Mouse (Mus musculus): ENCODE data around the gene Olfr976.
"Not testable (repeated sequence)": the region's sequence is repeated elsewhere in the genome, so short reads cannot be mapped to it uniquely, and the experiment has no call there.

Gene Olfr976

DNA sequence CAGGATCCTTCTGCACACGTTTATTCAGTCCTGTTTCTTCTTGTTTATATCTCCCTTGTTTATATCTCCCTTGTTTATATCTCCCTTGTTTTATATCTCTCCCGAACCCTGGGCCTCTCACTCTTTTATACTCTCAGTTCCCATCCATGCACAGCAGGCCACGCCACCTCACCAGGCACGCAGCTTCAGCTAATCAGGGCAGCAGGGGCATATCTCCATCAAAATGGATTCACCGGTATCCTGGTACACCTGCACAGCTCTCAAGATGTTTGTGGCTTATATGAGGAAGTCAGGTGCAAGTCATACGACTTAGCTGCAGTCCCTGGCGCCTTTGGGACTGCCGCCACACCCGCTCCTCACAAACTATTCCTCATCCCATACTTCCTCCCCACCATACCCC, at the start of gene Olfr976:
TSS of gene Olfr976 (minus strand) at position 101 of the 400 bp plus-strand sequence.
- DNase-seq (ENCODE audit: low spot score in 2 of 2), result not testable (repeated sequence)

DNA sequence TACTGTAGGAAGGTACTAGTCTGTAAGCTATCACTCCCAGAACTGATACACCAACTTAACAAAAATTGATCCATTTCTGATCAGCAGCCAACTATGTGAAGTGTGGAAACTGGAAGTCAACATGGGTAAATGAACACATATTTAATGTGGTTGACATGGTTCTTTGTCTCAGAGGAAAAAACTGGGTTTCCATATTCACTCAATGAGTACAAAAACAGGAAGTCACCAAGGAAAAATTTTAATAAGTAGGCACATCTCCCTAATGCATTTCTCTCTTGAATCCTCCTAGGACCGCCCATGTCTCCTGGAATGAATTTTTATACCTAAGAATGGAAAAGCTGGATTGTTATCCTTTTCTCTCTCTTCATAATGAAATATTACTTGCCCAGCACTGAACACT, 48.5 kb upstream of the Olfr976 start, which contains the start of gene Olfr980:
TSS of gene Olfr980 (minus strand) at position 101 of the 400 bp plus-strand sequence.
- DNase-seq (ENCODE audit: low spot score in 2 of 2), result no peak

DNA sequence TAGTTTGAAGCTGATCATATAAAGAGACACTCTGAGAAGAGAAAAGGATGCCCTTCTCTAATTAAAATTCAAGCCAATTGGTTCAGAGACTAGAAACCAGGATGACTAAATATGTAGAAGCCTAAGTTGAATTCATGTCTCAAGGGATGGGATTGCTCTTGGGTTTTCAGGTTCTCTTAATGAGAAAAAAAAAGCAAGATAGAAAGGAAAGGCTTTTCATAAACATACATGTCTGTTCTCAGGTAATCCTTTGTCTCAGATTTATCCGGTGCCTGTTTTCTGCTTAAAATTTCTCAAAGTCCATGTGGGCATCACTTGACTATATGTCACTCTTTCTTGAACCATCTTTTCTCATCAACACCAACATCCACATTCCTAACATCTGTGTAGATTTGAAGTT, 42.4 kb upstream of the Olfr976 start, which contains the start of gene Olfr979:
TSS of gene Olfr979 (minus strand) at position 101 of the 400 bp plus-strand sequence.
- DNase-seq (ENCODE audit: low spot score in 2 of 2), result no peak

DNA sequence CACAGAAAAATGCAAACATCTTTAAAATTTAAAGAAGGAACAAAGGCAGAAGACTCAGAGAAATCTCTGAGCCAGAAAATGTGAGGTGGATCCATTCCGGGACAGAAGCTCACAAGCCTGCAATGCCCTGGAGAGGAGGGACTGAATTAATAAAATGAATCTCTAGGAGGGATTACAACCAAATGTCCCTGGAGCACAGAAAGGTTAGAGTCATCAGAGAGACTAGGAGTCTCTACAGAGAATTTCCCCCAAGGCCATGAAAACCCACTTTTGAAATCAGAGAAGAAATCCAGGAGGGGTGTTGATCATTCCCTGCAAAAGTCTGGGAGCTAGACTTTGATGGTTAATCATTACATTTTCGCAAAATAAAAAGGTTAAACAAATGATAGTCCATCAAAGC, 30.9 kb upstream of the Olfr976 start, which contains the start of gene Olfr978:
TSS of gene Olfr978 (plus strand) at position 301 of the 400 bp plus-strand sequence.
- no peak for DNase-seq (ENCODE audit: low spot score in 2 of 2)

DNA sequence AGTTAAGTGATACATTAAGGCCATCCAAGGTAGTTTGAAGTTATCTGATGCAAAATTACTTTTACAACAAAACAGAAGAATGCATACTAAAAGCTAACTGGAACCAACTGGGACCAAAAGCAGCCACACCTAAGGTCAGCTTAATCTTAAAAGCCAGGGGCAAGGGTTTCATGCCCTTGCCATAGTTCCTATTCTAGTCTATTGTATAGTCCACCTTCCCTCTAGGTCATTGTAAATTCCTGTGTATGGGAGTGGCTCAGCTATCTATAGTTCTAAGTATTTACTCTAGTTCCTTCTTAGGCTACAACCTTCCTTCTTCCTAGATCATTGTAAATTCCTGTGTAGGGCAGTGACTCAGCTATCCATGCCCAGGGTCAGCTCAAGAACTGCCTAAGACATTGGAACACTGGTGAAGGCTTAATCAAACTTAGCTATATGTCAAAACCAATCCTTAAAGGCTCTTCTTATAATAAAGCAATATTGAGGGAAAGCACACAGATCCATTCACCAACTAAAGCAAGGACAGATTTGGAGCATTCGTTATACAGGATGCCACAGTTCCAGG, 15.7 kb upstream of the Olfr976 start:
- not testable (repeated sequence) for DNase-seq (ENCODE audit: low spot score in 2 of 2)

DNA sequence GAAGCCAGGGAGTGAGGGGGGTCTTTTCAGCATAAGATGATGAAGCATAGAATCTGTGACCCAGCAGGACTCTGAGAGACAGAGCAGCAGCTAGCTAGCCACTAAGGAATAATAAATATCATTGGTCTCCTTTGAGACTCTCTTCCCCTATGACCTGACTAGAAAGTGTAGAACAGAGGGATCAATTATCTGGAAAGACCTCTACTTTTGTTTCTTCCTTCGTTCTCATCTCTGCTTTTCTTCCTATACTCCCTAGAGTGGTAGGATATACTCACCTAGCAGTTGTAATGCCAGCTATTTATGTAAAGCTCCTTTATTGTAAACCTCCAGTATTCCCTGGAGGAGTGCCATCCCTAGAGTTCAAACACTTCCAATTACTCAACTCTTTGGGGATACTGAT, 9.0 kb downstream of the Olfr976 start, which contains the start of gene Olfr975:
TSS of gene Olfr975 (minus strand) at position 101 of the 400 bp plus-strand sequence.
- DNase-seq (ENCODE audit: low spot score in 2 of 2), result no peak

DNA sequence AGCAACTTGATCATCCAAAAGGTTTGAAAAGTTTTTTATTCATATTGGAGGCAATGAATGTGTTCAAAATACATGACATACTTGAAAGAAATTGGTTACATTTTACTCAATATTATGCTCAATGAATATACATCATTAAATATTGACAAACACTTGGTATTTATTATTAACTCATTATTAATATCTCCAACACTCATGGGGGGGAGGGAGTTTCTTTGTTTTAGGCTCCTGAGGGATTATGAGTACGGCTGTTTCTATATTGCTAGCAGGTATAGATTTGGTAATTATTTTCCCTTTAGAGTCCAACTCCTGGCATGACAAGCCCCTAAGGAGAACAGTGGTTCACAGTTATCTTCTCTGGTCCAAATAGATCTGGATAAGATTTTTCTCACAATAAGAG, 23.7 kb downstream of the Olfr976 start, which contains the start of gene Olfr974:
TSS of gene Olfr974 (plus strand) at position 301 of the 400 bp plus-strand sequence.
- DNase-seq (ENCODE audit: low spot score in 2 of 2), result no peak

DNA sequence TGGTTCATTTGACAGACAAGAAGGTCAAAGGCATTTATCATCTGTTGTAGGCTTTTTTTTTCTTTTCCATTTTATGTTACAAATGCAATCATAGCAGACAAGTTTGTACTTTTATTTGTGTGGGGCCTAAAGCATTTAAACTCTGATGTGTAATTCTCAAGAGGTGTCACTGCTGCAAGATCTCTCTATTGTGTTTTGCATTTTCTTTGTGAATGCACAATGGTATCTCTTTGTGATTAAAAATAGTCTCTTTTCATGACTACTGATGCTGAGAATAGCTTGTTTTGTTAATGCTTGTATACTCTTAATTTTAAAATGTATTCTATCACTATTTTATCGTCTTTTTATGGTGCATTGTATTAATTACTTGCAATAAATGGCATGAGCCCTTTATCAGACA, 32.1 kb downstream of the Olfr976 start:
- not testable (repeated sequence) for DNase-seq (ENCODE audit: low spot score in 2 of 2)

DNA sequence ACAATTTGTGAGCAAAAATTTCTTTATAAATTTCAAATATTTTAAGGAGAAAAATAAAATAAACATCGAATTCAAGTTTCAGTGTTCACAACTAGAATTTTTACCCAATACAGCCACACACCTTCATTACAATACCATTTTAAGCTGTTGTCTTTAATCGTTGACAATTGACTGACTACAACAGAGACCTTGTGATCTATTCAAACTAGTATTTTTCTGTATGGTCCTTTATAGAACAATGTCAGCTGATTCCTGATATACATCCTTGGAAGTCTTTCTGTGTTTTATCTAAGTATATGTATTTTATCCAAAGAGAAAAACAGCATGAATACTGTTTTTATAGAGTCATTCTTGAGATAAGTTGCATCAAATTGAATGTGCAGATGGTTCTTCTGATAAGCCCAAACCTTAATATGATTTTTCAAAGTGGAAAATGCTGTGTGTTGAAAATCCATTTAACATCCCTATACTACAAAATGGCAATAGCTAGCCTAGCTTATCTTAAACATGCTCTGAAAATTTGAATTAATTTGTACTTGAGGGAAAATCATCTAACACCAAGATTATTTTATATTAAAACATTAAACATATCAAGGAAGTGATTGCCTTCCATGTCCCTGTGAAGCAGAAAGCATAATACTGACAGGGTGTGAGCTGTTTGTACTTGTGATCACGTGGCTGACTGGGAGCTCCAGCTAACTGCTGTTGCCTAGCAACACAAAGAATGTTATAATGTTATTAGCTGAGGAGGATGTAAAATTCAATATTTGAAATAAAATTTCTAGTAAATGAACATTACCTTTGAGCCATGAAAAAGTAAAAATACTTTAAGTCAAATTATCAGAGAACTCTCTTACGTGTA, 32.7 kb downstream of the Olfr976 start:
- DNase-seq (ENCODE audit: low spot score in 2 of 2), result not testable (repeated sequence)

DNA sequence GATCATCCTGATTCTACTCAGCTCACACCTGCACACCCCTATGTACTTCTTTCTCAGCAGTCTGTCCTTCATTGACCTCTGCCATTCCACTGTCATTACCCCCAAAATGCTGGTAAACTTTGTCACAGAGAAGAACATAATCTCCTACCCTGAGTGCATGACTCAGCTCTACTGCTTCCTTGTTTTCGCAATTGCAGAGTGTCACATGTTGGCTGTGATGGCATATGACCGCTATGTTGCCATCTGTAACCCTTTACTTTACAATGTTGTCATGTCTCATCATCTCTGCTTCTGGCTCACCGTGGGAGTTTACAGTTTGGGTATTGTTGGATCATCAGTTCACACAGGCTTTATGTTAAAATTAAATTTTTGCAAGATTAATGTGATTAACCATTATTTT, 51.0 kb downstream of the Olfr976 start:
- DNase-seq (ENCODE audit: low spot score in 2 of 2), result no peak

GRCm38 (mm10) chr9:39907036-39907435, 53.9 kb downstream of the Olfr976 start, which contains the start of gene Olfr229:
TSS of gene Olfr229 (plus strand) at chr9:39907336.
- no peak for DNase-seq (ENCODE audit: low spot score in 2 of 2)

DNA sequence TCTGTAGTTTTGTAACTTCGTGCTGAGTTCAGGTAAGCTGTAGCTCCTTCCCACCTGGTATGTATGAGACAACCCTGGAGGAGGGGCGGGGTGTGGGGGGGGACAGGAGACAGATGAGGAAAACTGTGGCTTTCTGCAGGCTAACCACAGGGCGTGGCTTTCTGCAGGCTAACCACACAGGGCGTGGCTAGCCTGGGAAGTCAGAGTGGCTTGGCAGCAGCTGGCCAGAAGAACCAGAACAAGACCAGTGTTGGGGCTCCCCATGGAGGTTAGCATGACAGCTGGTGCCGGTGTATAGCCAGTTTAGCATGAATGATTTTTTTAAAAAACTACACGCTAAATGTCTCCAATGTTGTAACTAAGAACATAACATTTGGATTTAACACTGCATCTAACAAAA, 55.8 kb downstream of the Olfr976 start:
- no peak for DNase-seq (ENCODE audit: low spot score in 2 of 2)
